ENCODE assay signal across 8 mouse cellular contexts in genomic region chr2:152020255-152020654, GRCm38 (mm10). TPM values are rescaled to one million over a fixed set of nuclear protein-coding genes. Genes with fewer than 3 reads are reported as not detected.
DNase-seq lines count a peak whose midpoint lies in the region; ATAC-seq and TF ChIP-seq lines count a peak whose summit lies in the region.

No protein-coding gene starts in this region.

- H3K4me3 ChIP-seq in G1E (ENCODE audit: low read depth, low read length), result no peak overlapping the region
- H3K4me3 ChIP-seq in limb, embryonic 10.5 days, result no peak overlapping the region

- H3K9me3 ChIP-seq in G1E (replicated peaks), result no peaks in the 10 kb centered on the region
- H3K9me3 ChIP-seq in limb, embryonic 10.5 days (replicated peaks), result no peaks in the 10 kb centered on the region

- 29% methylated on average over 6 of the region's 6 CpGs for WGBS in limb, embryonic 10.5 days

- H3K4me1 ChIP-seq in G1E (ENCODE audit: insufficient read depth, low read depth, low read length), result 0 out of 2 replicates have a peak, but pooled peaks cover 4% of the 10 kb centered on the region
- H3K4me1 ChIP-seq in limb, embryonic 10.5 days, result peaks cover 3% of the 10 kb centered on the region

- H3K27ac ChIP-seq in limb, embryonic 10.5 days, result no peak overlapping the region

- no peak for ATAC-seq in G1E (ENCODE audit: extremely low read depth, insufficient number of reproducible peaks, low FRiP score, poor library complexity, severe bottlenecking)

- no peaks in the 10 kb centered on the region for H3K27me3 ChIP-seq in G1E (ENCODE audit: insufficient read depth, low read length)
- no peaks in the 10 kb centered on the region; the same call in 1 of the 2 replicates for H3K27me3 ChIP-seq in limb, embryonic 10.5 days (ENCODE audit: low read depth, poor library complexity, severe bottlenecking)

- peak; percentile 36 for DNase-seq in kidney, adult 9 months
- no peak for DNase-seq in kidney, adult 11 months
- peak; percentile 35 for DNase-seq in G1E (ENCODE audit: low spot score)
- peak; percentile 46 to 67 for DNase-seq in cerebellum, postnatal 25 days
- peak; percentile 75 for DNase-seq in heart, postnatal 4 days
- peak; percentile 63 for DNase-seq in limb, embryonic 10.5 days (ENCODE audit: low spot score)
- peak; percentile 59 for DNase-seq in naive thymus-derived CD4-positive, alpha-beta T cell, adult 2 months (ENCODE audit: low read depth)
- DNase-seq in urinary bladder, adult 2 months (ENCODE audit: low spot score), result no peak

- no peaks in the 10 kb centered on the region for H3K36me3 ChIP-seq in G1E (replicated peaks)
- H3K36me3 ChIP-seq in limb, embryonic 10.5 days, result no peaks in the 10 kb centered on the region

- peak; percentile 20 for TF ChIP-seq CTCF in G1E (IDR thresholded peaks at IDR 0.05; ENCODE audit: low read depth, low read length)

RNA-seq across cellular contexts. Expression of gene Slc52a3, which starts 23.9 kb away (rescaled TPM):
- total RNA-seq in G1E (2014; fragmentation: Nextera tagmentation) (not detected in 2 replicates), G1E (2017) (0.05 TPM in 1 of 2 replicates, not detected in the other)
- 0.02 TPM in 1 of 2 replicates, not detected in the other for polyA plus RNA-seq in G1E (2012)
- 1 to 10 TPM; 1.4 to 1.5 TPM for total RNA-seq in heart, postnatal 4 days (2021)
- 0.77 and 1.3 TPM in 2 replicates for polyA plus RNA-seq in limb, embryonic 10.5 days (2016; fragmentation: Nextera tagmentation; extraction: Ambion mirVana)
- polyA plus RNA-seq in urinary bladder, adult 2 months (2012; rRNA removed), result 34.0 and 37.1 TPM in 2 replicates

RNA-seq across cellular contexts. Expression of gene Fam110a, which starts 40.2 kb away (rescaled TPM):
- total RNA-seq in G1E (2014; fragmentation: Nextera tagmentation) (4.1 and 5.2 TPM in 2 replicates), G1E (2017) (3.4 and 3.8 TPM in 2 replicates)
- 24.7 and 30.5 TPM in 2 replicates for polyA plus RNA-seq in G1E (2012)
- total RNA-seq in heart, postnatal 4 days (2021), result 1 to 10 TPM; 8.2 to 8.6 TPM
- 35.0 and 37.9 TPM in 2 replicates for polyA plus RNA-seq in limb, embryonic 10.5 days (2016; fragmentation: Nextera tagmentation; extraction: Ambion mirVana)
- polyA plus RNA-seq in urinary bladder, adult 2 months (2012; rRNA removed), result 20.0 and 20.2 TPM in 2 replicates

Comparison
In these comparisons a context has a peak if more than half of its experiments do, and no peak if none do; other contexts are left out.
1. DNase-seq: peak in kidney, adult 9 months (single experiment), G1E (single experiment), cerebellum, postnatal 25 days (2 of 2), heart, postnatal 4 days (single experiment), limb, embryonic 10.5 days (single experiment) and naive thymus-derived CD4-positive, alpha-beta T cell, adult 2 months (single experiment); none in kidney, adult 11 months (single experiment) and urinary bladder, adult 2 months (single experiment).
2. RNA of gene Slc52a3, which starts 23.9 kb away (polyA plus RNA-seq): 34.0 to 37.1 TPM in urinary bladder, adult 2 months; 0.77 to 1.3 TPM in limb, embryonic 10.5 days and 0.02 TPM in G1E; every median in the first group is over 10 times any median in the second.